Mouse (Mus musculus): ENCODE data around the gene Gm29735. TPM values are rescaled to one million over a fixed set of nuclear protein-coding genes. Genes with fewer than 3 reads are reported as not detected.
"Not testable (repeated sequence)": the region's sequence is repeated elsewhere in the genome, so short reads cannot be mapped to it uniquely, and the experiment has no call there.

Gene Gm29735
- polyA plus RNA-seq, 1 experiment = not detected

DNA sequence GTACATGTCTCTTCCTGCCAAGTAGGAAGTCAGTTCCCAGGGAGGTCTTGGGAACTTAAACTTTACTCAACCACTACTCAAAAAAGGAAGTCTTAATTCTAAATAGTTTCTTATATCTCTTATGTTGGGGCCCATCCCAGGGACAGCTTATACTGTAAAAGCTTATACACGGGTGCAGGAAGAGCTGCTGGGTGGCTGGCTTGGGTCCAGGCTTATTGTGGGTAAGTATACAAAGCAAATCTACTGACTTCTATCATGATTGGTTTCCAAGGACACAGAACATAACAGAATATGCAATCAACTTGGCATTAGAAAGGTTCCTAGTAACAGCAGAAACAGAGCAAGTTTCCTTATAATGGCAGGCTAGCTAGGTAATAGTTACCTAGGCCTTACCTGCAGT is 1.6 kb downstream of the Gm29735 start:
- no peaks in the 10 kb centered on the region for H3K36me3 ChIP-seq (ENCODE audit: control insufficient read depth, insufficient read depth, low read length, poor library complexity, severe bottlenecking)
- H3K4me3 ChIP-seq (ENCODE audit: low read depth, low read length) = no peak overlapping the region
- no peak overlapping the region for H3K27ac ChIP-seq (ENCODE audit: insufficient read depth, low read length)
- no peaks in the 10 kb centered on the region for H3K4me1 ChIP-seq (ENCODE audit: control insufficient read depth, insufficient read depth, low read length)
- no peak overlapping the region for H3K9ac ChIP-seq (ENCODE audit: low read depth, poor library complexity, severe bottlenecking)
- H3K9me3 ChIP-seq (replicated peaks; ENCODE audit: control insufficient read depth, insufficient read depth, low read length, poor library complexity, severe bottlenecking) = no peaks in the 10 kb centered on the region
- TF ChIP-seq EP300 (IDR thresholded peaks at IDR 0.05; ENCODE audit: insufficient read depth, low read depth, low read length) (no peak), CTCF (IDR thresholded peaks at IDR 0.05; ENCODE audit: low read depth, low read length) (no peak), POLR2A (IDR thresholded peaks at IDR 0.05; ENCODE audit: insufficient read depth, low read length) (no peak)
- no peaks in the 10 kb centered on the region; the same call in 1 of the 2 replicates for H3K27me3 ChIP-seq (ENCODE audit: control insufficient read depth, insufficient read depth, low read length, poor library complexity, severe bottlenecking)

DNA sequence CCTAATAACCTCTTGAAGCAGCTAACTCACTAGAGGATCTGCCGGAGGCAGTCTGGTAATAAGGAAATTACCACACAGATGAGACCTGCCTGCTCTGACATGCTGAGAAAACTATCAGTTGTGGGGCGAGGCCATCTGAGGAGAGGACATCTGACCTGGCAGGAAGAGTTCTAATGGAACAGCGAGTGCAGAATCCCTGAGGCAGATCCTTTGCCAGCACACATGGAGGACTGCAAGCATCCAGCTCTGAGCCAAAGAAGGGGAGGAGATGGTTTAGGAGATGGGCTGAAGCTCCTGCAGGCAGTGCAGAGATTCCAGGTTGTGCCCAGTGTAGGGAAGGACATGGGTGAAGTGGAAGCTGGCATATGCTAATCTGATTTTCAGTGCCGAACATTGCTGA is 4.7 kb downstream of the Gm29735 start:
- Histone ChIP-seq H3K4me1 (ENCODE audit: control insufficient read depth, insufficient read depth, low read length) (no peaks in the 10 kb centered on the region), H3K9ac (ENCODE audit: low read depth, poor library complexity, severe bottlenecking) (no peak overlapping the region), H3K9me3 (replicated peaks; ENCODE audit: control insufficient read depth, insufficient read depth, low read length, poor library complexity, severe bottlenecking) (no peaks in the 10 kb centered on the region), H3K4me3 (ENCODE audit: low read depth, low read length) (no peak overlapping the region), H3K27ac (ENCODE audit: insufficient read depth, low read length) (no peak overlapping the region), H3K27me3 (ENCODE audit: control insufficient read depth, insufficient read depth, low read length, poor library complexity, severe bottlenecking) (no peaks in the 10 kb centered on the region; the same call in 1 of the 2 replicates), H3K36me3 (ENCODE audit: control insufficient read depth, insufficient read depth, low read length, poor library complexity, severe bottlenecking) (no peaks in the 10 kb centered on the region)
- no peak for TF ChIP-seq EP300 (IDR thresholded peaks at IDR 0.05; ENCODE audit: insufficient read depth, low read depth, low read length)
- TF ChIP-seq CTCF (IDR thresholded peaks at IDR 0.05; ENCODE audit: low read depth, low read length) = no peak
- TF ChIP-seq POLR2A (IDR thresholded peaks at IDR 0.05; ENCODE audit: insufficient read depth, low read length) = no peak

GRCm38 (mm10) chr7:142148633-142149032 is 8.3 kb downstream of the Gm29735 start:
- no peaks in the 10 kb centered on the region for H3K9me3 ChIP-seq (replicated peaks; ENCODE audit: control insufficient read depth, insufficient read depth, low read length, poor library complexity, severe bottlenecking)
- no peaks in the 10 kb centered on the region for H3K36me3 ChIP-seq (ENCODE audit: control insufficient read depth, insufficient read depth, low read length, poor library complexity, severe bottlenecking)
- TF ChIP-seq CTCF (IDR thresholded peaks at IDR 0.05; ENCODE audit: low read depth, low read length) (no peak), EP300 (IDR thresholded peaks at IDR 0.05; ENCODE audit: insufficient read depth, low read depth, low read length) (no peak)
- no peak overlapping the region for H3K4me3 ChIP-seq (ENCODE audit: low read depth, low read length)
- H3K4me1 ChIP-seq (ENCODE audit: control insufficient read depth, insufficient read depth, low read length) = no peaks in the 10 kb centered on the region
- H3K27me3 ChIP-seq (ENCODE audit: control insufficient read depth, insufficient read depth, low read length, poor library complexity, severe bottlenecking) = no peaks in the 10 kb centered on the region; the same call in 1 of the 2 replicates
- H3K27ac ChIP-seq (ENCODE audit: insufficient read depth, low read length) = no peak overlapping the region
- H3K9ac ChIP-seq (ENCODE audit: low read depth, poor library complexity, severe bottlenecking) = no peak overlapping the region

- Histone ChIP-seq H3K27me3 (ENCODE audit: control insufficient read depth, insufficient read depth, low read length, poor library complexity, severe bottlenecking) (no peaks in the 10 kb centered on the region; the same call in 1 of the 2 replicates), H3K9ac (ENCODE audit: low read depth, poor library complexity, severe bottlenecking) (no peak overlapping the region), H3K4me3 (ENCODE audit: low read depth, low read length) (no peak overlapping the region), H3K9me3 (replicated peaks; ENCODE audit: control insufficient read depth, insufficient read depth, low read length, poor library complexity, severe bottlenecking) (0 out of 2 replicates have a peak, but pooled peaks cover 5% of the 10 kb centered on the region), H3K4me1 (ENCODE audit: control insufficient read depth, insufficient read depth, low read length) (no peaks in the 10 kb centered on the region), H3K27ac (ENCODE audit: insufficient read depth, low read length) (no peak overlapping the region), H3K36me3 (ENCODE audit: control insufficient read depth, insufficient read depth, low read length, poor library complexity, severe bottlenecking) (no peaks in the 10 kb centered on the region)
- TF ChIP-seq CTCF (IDR thresholded peaks at IDR 0.05; ENCODE audit: low read depth, low read length) (no peak), EP300 (IDR thresholded peaks at IDR 0.05; ENCODE audit: insufficient read depth, low read depth, low read length) (no peak), POLR2A (IDR thresholded peaks at IDR 0.05; ENCODE audit: insufficient read depth, low read length) (no peak)
Observed at GRCm38 (mm10) chr7:142146033-142146432, 10.9 kb downstream of the Gm29735 start.

GRCm38 (mm10) chr7:142145413-142145940 is 11.4 kb downstream of the Gm29735 start:
- Histone ChIP-seq H3K4me3 (ENCODE audit: low read depth, low read length) (no peak overlapping the region), H3K4me1 (ENCODE audit: control insufficient read depth, insufficient read depth, low read length) (no peaks in the 10 kb centered on the region), H3K9me3 (replicated peaks; ENCODE audit: control insufficient read depth, insufficient read depth, low read length, poor library complexity, severe bottlenecking) (0 out of 2 replicates have a peak, but pooled peaks cover 5% of the 10 kb centered on the region), H3K9ac (ENCODE audit: low read depth, poor library complexity, severe bottlenecking) (no peak overlapping the region), H3K27me3 (ENCODE audit: control insufficient read depth, insufficient read depth, low read length, poor library complexity, severe bottlenecking) (no peaks in the 10 kb centered on the region; the same call in 1 of the 2 replicates), H3K36me3 (ENCODE audit: control insufficient read depth, insufficient read depth, low read length, poor library complexity, severe bottlenecking) (no peaks in the 10 kb centered on the region), H3K27ac (ENCODE audit: insufficient read depth, low read length) (no peak overlapping the region)
- TF ChIP-seq EP300 (IDR thresholded peaks at IDR 0.05; ENCODE audit: insufficient read depth, low read depth, low read length) = no peak
- TF ChIP-seq CTCF (IDR thresholded peaks at IDR 0.05; ENCODE audit: low read depth, low read length) = peak; percentile 43

DNA sequence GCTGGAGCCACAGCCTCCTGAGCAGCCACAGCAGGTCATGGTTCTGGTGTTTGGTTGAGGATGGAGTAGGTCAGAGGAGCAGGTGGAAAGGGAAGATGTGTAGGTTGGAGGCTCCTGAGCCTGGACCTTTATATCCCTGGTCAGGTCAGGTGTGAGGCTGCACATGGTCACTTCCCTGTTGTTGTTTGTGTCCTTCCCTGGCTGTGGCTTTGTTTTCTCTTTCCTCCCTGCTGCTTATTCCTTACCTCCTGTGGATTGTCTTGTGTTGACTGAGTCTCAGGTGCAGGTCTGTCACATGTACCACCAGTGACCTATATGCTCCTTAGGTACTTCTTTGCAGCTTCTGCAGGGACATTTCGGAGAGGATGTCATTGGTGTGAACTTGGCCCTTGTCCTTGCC is 12.4 kb downstream of the Gm29735 start, which contains the start of gene Gm45337:
Gene Gm45337 (minus strand): TSS at position 101 of the 400 bp plus-strand sequence.
- Histone ChIP-seq H3K36me3 (ENCODE audit: control insufficient read depth, insufficient read depth, low read length, poor library complexity, severe bottlenecking) (no peaks in the 10 kb centered on the region), H3K4me1 (ENCODE audit: control insufficient read depth, insufficient read depth, low read length) (no peaks in the 10 kb centered on the region), H3K27ac (ENCODE audit: insufficient read depth, low read length) (no peak within 1 kb of the TSS), H3K27me3 (ENCODE audit: control insufficient read depth, insufficient read depth, low read length, poor library complexity, severe bottlenecking) (no peaks in the 10 kb centered on the region), H3K9me3 (replicated peaks; ENCODE audit: control insufficient read depth, insufficient read depth, low read length, poor library complexity, severe bottlenecking) (peaks cover 9% of the 10 kb centered on the region; the same call in 1 of the 2 replicates), H3K4me3 (ENCODE audit: low read depth, low read length) (no peak within 1 kb of the TSS), H3K9ac (ENCODE audit: low read depth, poor library complexity, severe bottlenecking) (no peak within 1 kb of the TSS)
- no peak for TF ChIP-seq POLR2A (IDR thresholded peaks at IDR 0.05; ENCODE audit: insufficient read depth, low read length)
- no peak for TF ChIP-seq CTCF (IDR thresholded peaks at IDR 0.05; ENCODE audit: low read depth, low read length)

GRCm38 (mm10) chr7:142143506-142144010 is 13.4 kb downstream of the Gm29735 start:
- H3K9me3 ChIP-seq (replicated peaks; ENCODE audit: control insufficient read depth, insufficient read depth, low read length, poor library complexity, severe bottlenecking); H3K27ac ChIP-seq (ENCODE audit: insufficient read depth, low read length); H3K4me1 ChIP-seq (ENCODE audit: control insufficient read depth, insufficient read depth, low read length); H3K9ac ChIP-seq (ENCODE audit: low read depth, poor library complexity, severe bottlenecking); H3K27me3 ChIP-seq (ENCODE audit: control insufficient read depth, insufficient read depth, low read length, poor library complexity, severe bottlenecking); H3K4me3 ChIP-seq (ENCODE audit: low read depth, low read length); H3K36me3 ChIP-seq (ENCODE audit: control insufficient read depth, insufficient read depth, low read length, poor library complexity, severe bottlenecking): not testable (repeated sequence)
